8 mouse cellular contexts compared by ENCODE assay signal in genomic region chr15:100551326-100552307, GRCm38 (mm10). TPM values are rescaled to one million over a fixed set of nuclear protein-coding genes. Genes with fewer than 3 reads are reported as not detected.
DNase-seq lines count a peak whose midpoint lies in the region; ATAC-seq and TF ChIP-seq lines count a peak whose summit lies in the region.

TSS of gene Tfcp2 (minus strand) at chr15:100552008.

- ATAC-seq in frontal cortex, adult (ENCODE audit: low TSS enrichment), result peak; percentile 100
- peak; percentile 99 for ATAC-seq in lung, postnatal 0 days

- DNase-seq in MN1 (ENCODE audit: low spot score), result peak; percentile 100
- DNase-seq in cerebellum, adult 9-10 months, result peak; percentile 99
- DNase-seq in hindbrain, embryonic 10.5 days (ENCODE audit: low spot score), result peak; percentile 99
- DNase-seq in layer of hippocampus, adult 9-11 months, result peak; percentile 99
- peak; percentile 99 for DNase-seq in lung, postnatal 0 days (ENCODE audit: low spot score)
- peak; percentile 95 for DNase-seq in ovary, postnatal 14 days (ENCODE audit: low spot score)
- DNase-seq in thymus, postnatal 14 days, result peak; percentile 97

- no peaks in the 10 kb centered on the region for H3K27me3 ChIP-seq in hindbrain, embryonic 10.5 days (ENCODE audit: insufficient read depth, poor library complexity, severe bottlenecking)
- no peaks in the 10 kb centered on the region for H3K27me3 ChIP-seq in lung, postnatal 0 days (replicated peaks; ENCODE audit: insufficient read depth, low read length)

- peaks cover 37% of the 10 kb centered on the region for H3K36me3 ChIP-seq in hindbrain, embryonic 10.5 days
- H3K36me3 ChIP-seq in lung, postnatal 0 days (ENCODE audit: insufficient read depth, low read length), result no peaks in the 10 kb centered on the region

- no peak for TF ChIP-seq CTCF in lung, postnatal 0 days (IDR thresholded peaks at IDR 0.05)

- peaks cover 3% of the 10 kb centered on the region; the same call in 1 of the 2 replicates for H3K9me3 ChIP-seq in hindbrain, embryonic 10.5 days
- no peaks in the 10 kb centered on the region for H3K9me3 ChIP-seq in lung, postnatal 0 days (ENCODE audit: low read length)

- H3K4me2 ChIP-seq in lung, postnatal 0 days (replicated peaks; ENCODE audit: low read depth, low read length), result peak within 1 kb of the TSS; percentile 96

- no peak for TF ChIP-seq EP300 in lung, postnatal 0 days (IDR thresholded peaks at IDR 0.05)

- under 1% methylated on average over 84 of the region's 84 CpGs for WGBS in hindbrain, embryonic 10.5 days
- under 1% methylated on average over 77 of the region's 84 CpGs for WGBS in lung, postnatal 0 days

- H3K4me3 ChIP-seq in hindbrain, embryonic 10.5 days, result peak within 1 kb of the TSS; percentile 77
- peak within 1 kb of the TSS; percentile 83 for H3K4me3 ChIP-seq in lung, postnatal 0 days (ENCODE audit: low read depth, low read length)

- peak within 1 kb of the TSS; percentile 79 for H3K9ac ChIP-seq in lung, postnatal 0 days (replicated peaks; ENCODE audit: low read depth)

- H3K27ac ChIP-seq in hindbrain, embryonic 10.5 days, result peak within 1 kb of the TSS; percentile 95
- peak within 1 kb of the TSS; percentile 94 for H3K27ac ChIP-seq in lung, postnatal 0 days (ENCODE audit: low read length)

- peaks cover 17% of the 10 kb centered on the region for H3K4me1 ChIP-seq in hindbrain, embryonic 10.5 days (replicated peaks)
- peaks cover 6% of the 10 kb centered on the region; the same call in 1 of the 2 replicates for H3K4me1 ChIP-seq in lung, postnatal 0 days (ENCODE audit: insufficient read depth, low read depth, low read length)

RNA-seq across cellular contexts. Expression of gene Tfcp2, which starts in this region (rescaled TPM):
- 34.6 and 36.9 TPM in 2 replicates for polyA plus RNA-seq in hindbrain, embryonic 10.5 days (2016; fragmentation: Nextera tagmentation; extraction: Ambion mirVana)
- 13.9 and 16.6 TPM in 2 replicates for polyA plus RNA-seq in lung, postnatal 0 days (2015; fragmentation: Nextera tagmentation; extraction: Ambion mirVana)

Comparison
In these comparisons a context has a peak if more than half of its experiments do, and no peak if none do; other contexts are left out.
1. Peak in every context shown above with its lines: DNase-seq, ATAC-seq, H3K4me3 ChIP-seq and H3K27ac ChIP-seq.